Mouse (Mus musculus) urinary bladder, postnatal 36 days (tissue): ENCODE measurements around the gene Tex21.
A peak's percentile ranks its signal among the peaks of the same experiment; 100 is the strongest.

ENCODE experiments used
- DNase-seq, 2 experiments: peaks; one replicate each; pipeline ENCODE4 v3.0.0; 2022; ENCODE audit warnings: low spot score in 2 of 2, mixed read lengths in 1 of 2

Gene Tex21

DNA sequence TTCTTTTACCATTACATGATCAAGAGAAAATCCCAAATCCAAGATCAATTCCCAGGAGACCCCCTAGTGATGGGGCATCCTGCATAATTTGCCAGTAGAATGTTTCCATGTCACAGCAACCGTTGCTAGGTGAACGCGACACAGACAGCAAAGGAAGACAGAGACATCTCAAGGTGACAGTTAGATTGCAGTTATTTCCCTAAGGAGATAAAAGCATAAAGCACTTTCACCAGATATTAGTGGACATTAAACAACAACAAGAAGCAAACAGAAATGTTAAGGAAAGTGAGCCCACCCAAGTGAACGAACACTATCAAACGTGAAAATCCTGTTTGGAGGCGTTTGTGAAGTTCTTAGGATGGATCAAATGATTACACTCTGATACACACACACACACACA lies at the start of gene Tex21:
Gene Tex21, minus strand, starts transcription at position 101 of the 400 bp plus-strand sequence.
- no peak for DNase-seq

- DNase-seq = peak; percentile 36 to 46
Observed at GRCm38 (mm10) chr12:76293192-76293591, 46.6 kb upstream of the Tex21 start.

- DNase-seq = no peak
Observed at GRCm38 (mm10) chr12:76290271-76290670, 43.7 kb upstream of the Tex21 start.

- no peak for DNase-seq
Observed at GRCm38 (mm10) chr12:76289428-76289827, 42.9 kb upstream of the Tex21 start.

DNA sequence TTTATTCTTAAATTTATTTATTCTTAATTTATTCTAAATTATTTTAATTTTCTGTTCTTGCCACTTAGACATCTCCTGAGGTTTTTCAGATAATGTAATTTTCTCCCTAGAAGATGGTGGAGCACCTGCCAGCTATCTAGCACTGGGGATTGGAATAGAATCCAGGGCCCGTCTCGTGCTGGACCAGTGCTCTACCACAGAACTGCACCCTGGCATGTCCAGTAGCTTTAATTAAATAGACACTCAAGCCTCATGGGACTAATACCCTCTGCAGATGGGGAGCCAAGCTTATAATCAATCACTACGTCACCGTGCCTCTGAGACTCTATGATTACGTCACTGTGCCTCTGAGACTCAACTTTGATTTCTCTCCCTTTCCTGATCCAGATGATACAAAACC lies 41.9 kb upstream of the Tex21 start:
- DNase-seq = no peak

DNA sequence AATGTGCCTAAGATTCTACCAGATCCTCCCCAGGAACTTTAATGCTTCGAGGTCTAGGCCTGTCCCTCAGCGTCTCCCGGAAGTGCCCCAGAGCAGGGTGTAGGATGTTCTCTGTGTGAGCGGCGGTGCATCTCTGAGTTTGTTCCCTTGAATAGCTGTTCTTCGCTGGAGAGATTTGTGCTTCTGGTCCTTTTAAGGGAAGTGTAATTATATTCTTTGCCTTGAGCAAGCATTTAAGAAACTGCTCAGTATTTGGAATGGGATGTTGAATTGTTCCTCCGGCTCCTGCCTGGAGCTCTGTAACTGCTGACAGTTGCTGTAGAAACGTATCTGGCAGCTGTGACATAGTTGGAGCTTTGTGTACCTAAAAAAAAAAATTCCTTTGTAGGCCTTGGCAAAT lies 41.4 kb upstream of the Tex21 start:
- no peak for DNase-seq

- DNase-seq = no peak
Observed at GRCm38 (mm10) chr12:76285418-76285817, 38.9 kb upstream of the Tex21 start.

- DNase-seq = no peak
Observed at GRCm38 (mm10) chr12:76282532-76283173, 36.1 kb upstream of the Tex21 start.

DNA sequence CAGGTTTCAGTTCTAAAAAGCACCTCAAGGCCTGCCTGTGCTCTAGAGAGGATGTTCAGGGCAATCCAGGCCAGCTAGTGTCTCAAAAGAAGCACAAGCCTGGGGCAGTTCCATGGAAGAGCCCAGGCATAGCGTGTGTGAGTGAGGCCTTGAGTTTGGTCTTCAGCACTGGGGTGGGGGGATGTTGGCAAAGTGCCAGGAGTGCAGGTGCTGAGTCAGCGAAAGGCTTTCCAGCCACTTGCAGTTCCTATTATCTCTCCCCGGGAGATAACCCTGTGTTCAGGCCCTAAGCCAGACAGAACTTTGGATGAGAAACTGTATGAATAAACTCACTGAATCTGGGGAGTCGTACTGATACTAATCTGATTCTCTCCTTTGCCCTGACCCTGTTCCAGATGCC lies 35.6 kb upstream of the Tex21 start:
- DNase-seq = no peak

DNA sequence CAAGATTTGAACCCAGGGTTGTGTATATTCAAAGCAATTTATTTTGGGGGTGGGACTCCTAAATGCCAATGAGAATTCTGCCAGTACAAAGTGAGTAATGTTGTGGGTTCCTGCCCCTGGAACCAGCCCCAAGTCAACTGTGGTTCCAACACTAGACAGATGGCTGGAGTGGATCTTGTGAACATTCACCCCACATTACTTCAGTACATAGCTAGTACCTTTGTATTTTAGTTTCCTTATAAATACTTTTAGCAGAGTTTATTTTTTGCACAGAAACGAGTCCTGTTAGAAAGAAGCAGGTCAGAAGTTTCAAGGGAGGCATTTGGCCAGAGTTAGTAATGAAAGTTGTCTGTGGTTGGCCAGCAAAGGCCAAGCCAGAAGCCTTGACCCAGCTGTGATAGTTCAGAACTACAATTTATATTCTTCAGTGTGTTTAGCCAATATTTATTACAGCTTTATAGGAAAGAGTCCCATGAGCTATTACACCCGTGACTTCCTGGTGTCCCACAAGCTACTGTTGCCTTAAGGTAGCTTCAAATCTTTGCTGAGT lies 34.6 kb upstream of the Tex21 start:
- DNase-seq = no peak

DNA sequence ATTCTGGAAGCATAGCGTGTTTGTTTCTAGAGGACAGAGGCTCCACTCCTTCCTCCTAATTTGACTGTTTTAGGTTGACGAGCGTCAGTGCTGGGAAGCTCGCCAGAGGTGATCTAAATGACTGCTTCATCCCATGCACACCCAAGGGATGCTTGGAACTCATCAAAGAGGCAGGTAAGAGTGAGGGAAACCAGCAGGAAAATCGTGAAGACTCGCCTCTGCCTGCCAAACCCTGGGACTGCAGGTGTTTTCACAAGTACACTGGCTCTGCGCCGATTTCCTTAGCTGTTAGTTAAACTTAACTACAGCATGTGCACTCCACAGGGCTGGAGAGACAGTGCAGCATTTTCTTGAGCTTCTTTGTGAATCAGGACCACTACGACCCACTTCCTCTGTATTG lies 34.0 kb upstream of the Tex21 start:
- DNase-seq = no peak

- DNase-seq = no peak
Observed at GRCm38 (mm10) chr12:76278209-76278608, 31.7 kb upstream of the Tex21 start.

- no peak for DNase-seq
Observed at GRCm38 (mm10) chr12:76272610-76273524, 26.3 kb upstream of the Tex21 start.

GRCm38 (mm10) chr12:76271516-76271915 lies 25.0 kb upstream of the Tex21 start:
- no peak for DNase-seq

DNA sequence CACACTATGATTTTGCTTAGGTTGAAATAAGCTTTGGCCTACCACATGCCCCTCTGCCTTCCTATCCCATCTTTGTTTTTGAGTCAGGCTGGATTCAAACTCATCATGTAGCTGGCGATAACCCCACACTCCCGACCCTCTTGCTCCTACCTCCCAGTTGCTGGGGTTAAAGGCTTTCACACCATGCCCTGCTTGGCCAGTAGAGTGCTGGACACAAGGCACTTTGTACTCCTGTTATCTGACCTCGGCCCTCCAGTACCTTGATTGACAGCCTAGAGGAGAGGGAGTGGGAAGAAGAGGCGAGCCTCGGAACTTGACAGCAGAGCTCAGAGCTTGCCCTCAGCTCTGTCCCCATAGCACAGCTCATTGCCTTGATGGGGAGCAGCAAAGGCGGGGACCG lies 22.6 kb upstream of the Tex21 start:
- DNase-seq = no peak

DNA sequence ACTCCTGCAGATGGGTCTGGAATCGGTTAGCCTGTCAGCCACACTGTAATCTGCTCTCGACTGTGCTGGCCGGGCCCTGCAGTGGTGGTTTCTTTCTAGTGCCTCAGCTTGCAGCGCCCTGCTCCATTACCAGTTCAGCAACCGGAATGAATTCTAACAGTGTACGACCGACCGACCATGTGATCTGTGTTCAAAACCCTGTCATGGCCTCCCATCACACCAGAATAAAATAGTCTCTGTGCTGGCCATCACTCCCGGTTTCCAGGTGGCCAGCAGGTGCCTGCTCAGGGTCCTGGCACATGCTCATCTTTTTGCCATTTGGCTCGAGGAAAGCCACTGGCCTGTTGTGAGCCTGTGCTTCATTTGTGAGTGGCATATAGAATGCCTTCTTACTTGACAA lies 22.1 kb upstream of the Tex21 start:
- no peak for DNase-seq

GRCm38 (mm10) chr12:76266875-76267274 lies 20.3 kb upstream of the Tex21 start:
- DNase-seq = no peak

- DNase-seq = no peak
Observed at GRCm38 (mm10) chr12:76265001-76265400, 18.5 kb upstream of the Tex21 start.

DNA sequence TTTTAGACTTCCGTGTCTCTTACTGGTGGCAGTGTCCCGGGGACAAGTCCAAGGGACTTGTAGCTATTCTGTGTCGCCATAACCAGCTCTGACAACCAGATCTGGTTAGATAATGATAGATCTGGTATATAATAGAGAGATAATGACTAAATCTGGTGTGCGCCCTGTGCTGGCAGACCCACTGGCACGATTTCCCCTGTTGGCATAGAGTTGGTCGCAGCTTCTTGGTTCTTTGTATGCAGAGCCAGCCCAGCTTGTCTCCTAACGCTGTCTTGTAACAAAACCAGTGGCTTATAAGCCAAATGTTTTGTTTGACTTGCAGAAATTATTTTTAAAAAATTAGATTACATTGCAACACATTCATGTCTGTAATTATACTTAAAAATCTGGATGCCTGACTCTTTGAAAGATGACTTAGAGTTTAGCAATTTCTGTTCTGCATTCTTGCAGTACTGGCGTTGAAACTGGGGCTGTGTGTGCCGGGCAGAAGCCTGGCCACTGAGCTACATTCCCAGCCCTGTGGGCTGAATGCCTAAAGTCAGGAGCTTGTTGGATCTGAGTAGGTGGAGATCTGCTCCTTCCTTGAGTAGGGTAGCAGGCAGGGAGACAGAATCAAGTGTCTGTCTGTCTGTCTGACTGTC lies 17.9 kb upstream of the Tex21 start:
- peak in 1 of 2 experiments; percentile 17 for DNase-seq

GRCm38 (mm10) chr12:76263876-76264275 lies 17.3 kb upstream of the Tex21 start:
- DNase-seq = no peak

- DNase-seq = no peak
Observed at GRCm38 (mm10) chr12:76262918-76263317, 16.4 kb upstream of the Tex21 start.

GRCm38 (mm10) chr12:76261556-76261955 lies 15.0 kb upstream of the Tex21 start:
- no peak for DNase-seq
